Mouse (Mus musculus) cortical plate, adult 2 months (tissue): ENCODE measurements around the gene Ift52.

ENCODE experiments used
- CTCF ChIP-seq: fragments of 200-500 bp; IDR thresholded peaks from 2 replicates; pipeline ENCODE4 v1.5.1; 2011; ENCODE audit warnings: mild to moderate bottlenecking, control low read depth, low read length; ENCODE audit not compliant: insufficient read depth; ENCODE audit errors: extremely low read depth
- POLR2A ChIP-seq: fragments of 200-500 bp; IDR thresholded peaks from 2 replicates; pipeline ENCODE4 v1.6.1; 2011; ENCODE audit warnings: mild to moderate bottlenecking, low read length, control low read depth; ENCODE audit not compliant: insufficient read depth; ENCODE audit errors: extremely low read depth

DNA sequence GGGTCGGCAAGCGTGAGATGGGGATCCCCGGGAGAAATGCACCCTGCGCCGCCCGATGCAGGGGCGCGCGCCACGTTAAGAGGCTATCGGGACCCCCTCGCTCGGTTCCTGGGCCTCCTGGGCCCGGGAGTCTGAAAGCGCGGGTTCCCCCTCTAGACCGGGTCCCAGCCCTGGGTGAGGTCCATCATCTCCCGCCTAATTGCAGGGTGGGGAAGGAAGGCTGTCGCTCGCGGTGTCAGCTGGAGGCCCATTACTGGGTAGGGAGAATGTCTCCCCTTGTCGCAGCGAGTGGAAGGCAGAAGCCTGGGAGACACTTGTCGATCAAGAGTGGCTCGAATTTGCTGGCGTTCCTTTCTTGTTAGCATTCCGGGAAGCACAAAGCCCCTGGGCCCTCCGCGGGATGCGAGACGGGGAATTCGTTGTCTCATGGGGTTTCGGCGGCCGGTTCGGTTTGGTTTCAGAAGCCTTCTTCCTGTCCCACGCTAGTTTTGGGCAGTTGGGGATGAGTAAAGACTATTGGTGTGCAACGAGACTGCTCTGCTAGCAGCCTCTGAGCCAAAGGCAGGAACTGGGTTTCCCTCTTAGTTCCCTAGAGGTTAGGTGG, 37.8 kb downstream of the Ift52 start:
- TF ChIP-seq CTCF (no peak), POLR2A (no peak)
